Mouse (Mus musculus): ENCODE measurements at regions not wholly inside any gene's neighbourhood (a gene's known extent, or its start where the extent isn't known, plus 50 kb on each side); places are given as distances from the start of the nearest gene placed in this dataset.

- Histone ChIP-seq H3K9me3 (replicated peaks) (no peaks in the 10 kb centered on the region), H3K27me3 (no peaks in the 10 kb centered on the region), H3K9ac (no peak overlapping the region), H3K4me1 (replicated peaks) (no peaks in the 10 kb centered on the region), H3K36me3 (no peaks in the 10 kb centered on the region), H3K4me3 (replicated peaks) (no peak overlapping the region), H3K27ac (no peak overlapping the region), H3K4me2 (peak overlapping the region; percentile 24; the same call in 1 of the 2 replicates)
- ATAC-seq (ENCODE audit: low read depth) (peak; percentile 29; the same call in 1 of the 2 replicates), DNase-seq (peak; percentile 6)
- WGBS (ENCODE audit: insufficient replicate concordance) = 58% methylated on average over 21 of the region's 21 CpGs
Observed at GRCm38 (mm10) chr14:99366281-99366987, 67.9 kb downstream of the Klf5 start.

- 66% methylated on average over 11 of the region's 11 CpGs for WGBS (ENCODE audit: insufficient replicate concordance)
- Histone ChIP-seq H3K27me3 (no peaks in the 10 kb centered on the region), H3K36me3 (no peaks in the 10 kb centered on the region), H3K4me1 (replicated peaks) (no peaks in the 10 kb centered on the region), H3K9me3 (replicated peaks) (no peaks in the 10 kb centered on the region), H3K4me2 (no peak overlapping the region), H3K27ac (no peak overlapping the region), H3K4me3 (replicated peaks) (no peak overlapping the region), H3K9ac (no peak overlapping the region)
- DNase-seq (no peak), ATAC-seq (ENCODE audit: low read depth) (no peak)
Observed at GRCm38 (mm10) chr14:99366996-99367555, 68.6 kb downstream of the Klf5 start.

GRCm38 (mm10) chr14:99369366-99369765, 70.9 kb downstream of the Klf5 start:
- ATAC-seq (ENCODE audit: low read depth) (no peak), DNase-seq (no peak)
- Histone ChIP-seq H3K36me3 (no peaks in the 10 kb centered on the region), H3K27ac (no peak overlapping the region), H3K9ac (no peak overlapping the region), H3K9me3 (replicated peaks) (no peaks in the 10 kb centered on the region), H3K27me3 (no peaks in the 10 kb centered on the region), H3K4me1 (replicated peaks) (no peaks in the 10 kb centered on the region), H3K4me2 (no peak overlapping the region), H3K4me3 (replicated peaks) (no peak overlapping the region)
- 58% methylated on average over 5 of the region's 5 CpGs for WGBS (ENCODE audit: insufficient replicate concordance)

- H3K4me3 ChIP-seq (replicated peaks) = no peak overlapping the region
Observed at GRCm38 (mm10) chr14:99373682-99374081, 75.2 kb downstream of the Klf5 start.

GRCm38 (mm10) chr14:99375040-99375610, 76.6 kb downstream of the Klf5 start:
- H3K4me1 ChIP-seq (replicated peaks) = no peaks in the 10 kb centered on the region
- H3K9ac ChIP-seq = no peak overlapping the region
- no peaks in the 10 kb centered on the region for H3K36me3 ChIP-seq
- WGBS (ENCODE audit: insufficient replicate concordance) = 45% methylated on average over 5 of the region's 5 CpGs
- H3K9me3 ChIP-seq (replicated peaks) = no peaks in the 10 kb centered on the region
- no peak overlapping the region for H3K4me2 ChIP-seq
- no peaks in the 10 kb centered on the region for H3K27me3 ChIP-seq
- no peak overlapping the region for H3K27ac ChIP-seq
- H3K4me3 ChIP-seq (replicated peaks) = no peak overlapping the region
- ATAC-seq (ENCODE audit: low read depth) (no peak), DNase-seq (no peak)

More at GRCm38 (mm10) chr14:99373682-99374081, 75.2 kb downstream of the Klf5 start:
- no peaks in the 10 kb centered on the region for H3K4me1 ChIP-seq (replicated peaks)
- WGBS (ENCODE audit: insufficient replicate concordance) = 71% methylated on average over 4 of the region's 4 CpGs
- ATAC-seq (ENCODE audit: low read depth) (no peak), DNase-seq (no peak)
- no peak overlapping the region for H3K9ac ChIP-seq
- H3K27ac ChIP-seq = no peak overlapping the region
- H3K36me3 ChIP-seq = no peaks in the 10 kb centered on the region
- no peaks in the 10 kb centered on the region for H3K9me3 ChIP-seq (replicated peaks)
- H3K4me2 ChIP-seq = no peak overlapping the region
- H3K27me3 ChIP-seq = no peaks in the 10 kb centered on the region

DNA sequence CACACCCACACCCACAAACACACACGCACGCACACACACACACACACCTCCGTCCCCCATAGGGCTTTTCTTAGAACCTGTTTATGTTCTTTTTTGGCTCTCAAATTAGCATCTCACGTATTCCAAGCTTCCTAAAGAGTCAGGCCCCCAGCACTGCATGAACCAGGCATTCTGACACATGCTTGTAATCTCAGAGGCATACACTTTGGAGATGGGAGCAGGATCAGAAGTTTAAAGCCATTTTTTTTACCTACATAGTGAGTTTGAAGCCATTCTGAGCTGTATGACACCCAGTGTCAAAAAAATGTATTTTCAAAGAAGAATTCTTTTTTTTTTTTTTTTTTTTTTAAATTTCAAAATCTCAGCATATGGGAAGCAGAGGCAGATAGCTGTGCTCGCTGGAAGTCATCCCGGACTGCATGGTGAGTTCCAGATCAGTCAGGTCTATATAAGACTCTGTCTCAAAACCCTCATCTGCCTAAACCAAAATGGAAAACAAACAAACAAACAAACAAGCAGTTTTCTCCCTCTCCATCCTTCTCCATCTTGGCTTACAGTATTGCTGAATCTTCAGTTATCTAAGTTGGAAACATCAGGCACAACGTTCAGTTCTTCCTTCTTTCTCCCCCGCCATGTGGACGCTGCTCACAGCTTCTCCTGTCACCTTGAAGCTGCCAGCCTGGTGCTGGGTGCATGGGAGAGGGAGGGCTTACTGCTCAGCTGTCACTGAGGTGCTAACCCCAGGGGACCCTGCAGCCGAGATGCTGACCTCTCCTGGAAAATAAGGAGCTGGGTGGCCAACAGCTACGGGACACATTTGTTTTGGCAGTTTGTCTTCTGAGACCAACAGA, 78.4 kb downstream of the Klf5 start:
- H3K27ac ChIP-seq = no peak overlapping the region
- H3K4me3 ChIP-seq (replicated peaks) = no peak overlapping the region
- ATAC-seq (ENCODE audit: low read depth) (no peak), DNase-seq (no peak)
- H3K4me2 ChIP-seq = no peak overlapping the region
- H3K27me3 ChIP-seq = no peaks in the 10 kb centered on the region
- 64% methylated on average over 11 of the region's 11 CpGs for WGBS (ENCODE audit: insufficient replicate concordance)
- H3K9me3 ChIP-seq (replicated peaks) = no peaks in the 10 kb centered on the region
- H3K4me1 ChIP-seq (replicated peaks) = no peaks in the 10 kb centered on the region
- no peak overlapping the region for H3K9ac ChIP-seq
- no peaks in the 10 kb centered on the region for H3K36me3 ChIP-seq

DNA sequence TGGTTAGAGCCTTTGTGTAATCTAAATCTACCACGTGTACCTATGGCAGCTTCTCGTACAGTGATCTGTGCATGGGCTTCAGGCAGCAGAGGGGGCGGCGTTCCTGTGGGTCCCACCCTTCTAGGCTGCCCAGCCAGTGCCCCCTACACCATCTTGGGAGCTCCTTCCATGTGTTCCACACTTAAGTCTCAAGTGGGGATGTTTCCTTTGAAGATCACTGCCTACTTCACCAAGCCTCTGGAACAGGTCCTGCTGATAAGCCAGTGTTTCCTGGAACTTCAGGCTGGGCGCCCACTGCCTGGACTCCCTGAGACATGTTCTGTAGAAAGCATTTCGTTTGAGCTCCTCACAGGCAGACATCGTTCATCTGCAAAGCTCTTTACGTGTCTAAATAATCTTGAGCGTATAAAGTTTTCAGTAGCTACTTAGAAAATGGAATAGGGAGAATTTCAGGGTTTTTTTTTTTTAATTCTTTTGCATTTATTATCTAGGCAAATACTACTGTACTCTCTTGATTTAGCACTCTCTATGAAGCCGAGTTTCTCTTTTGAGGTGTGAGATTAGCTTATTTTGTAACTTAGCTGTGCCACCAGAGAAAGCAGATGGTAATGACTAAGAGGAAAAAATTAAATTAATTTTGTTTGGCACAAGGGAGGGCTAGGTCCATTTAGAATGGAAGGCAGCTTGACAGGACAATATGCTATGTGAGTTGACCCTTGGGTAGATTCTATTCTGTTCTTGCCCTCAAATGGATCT, 82.9 kb downstream of the Klf5 start:
- no peak for ATAC-seq (ENCODE audit: low read depth)
- no peak overlapping the region for H3K4me3 ChIP-seq (replicated peaks)
- no peaks in the 10 kb centered on the region for H3K27me3 ChIP-seq
- H3K9me3 ChIP-seq (replicated peaks) = no peaks in the 10 kb centered on the region
- no peak overlapping the region for H3K27ac ChIP-seq
- no peak overlapping the region for H3K4me2 ChIP-seq
- no peak for DNase-seq
- no peaks in the 10 kb centered on the region for H3K36me3 ChIP-seq
- 63% methylated on average over 10 of the region's 10 CpGs for WGBS (ENCODE audit: insufficient replicate concordance)
- no peaks in the 10 kb centered on the region for H3K4me1 ChIP-seq (replicated peaks)
- H3K9ac ChIP-seq = no peak overlapping the region

DNA sequence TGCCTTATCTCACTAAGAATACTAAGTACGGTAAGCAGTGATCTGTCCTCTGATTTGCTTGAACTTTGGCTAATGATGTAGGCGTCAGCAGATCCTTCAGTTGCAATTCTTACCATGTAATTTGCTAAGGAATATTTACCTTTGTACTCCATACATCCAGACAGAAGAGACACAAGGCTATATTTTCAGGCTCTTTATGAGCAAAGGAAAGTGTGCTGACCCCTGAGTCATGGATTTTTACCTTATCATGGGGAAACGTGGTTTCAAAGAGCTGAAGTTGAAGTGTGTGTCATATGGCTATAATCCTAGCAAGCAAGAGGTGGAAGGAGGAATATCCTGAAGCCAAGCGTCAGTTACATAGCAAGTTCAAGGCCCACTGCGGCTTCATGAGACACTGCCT, 83.6 kb downstream of the Klf5 start:
- Histone ChIP-seq H3K4me2 (no peak overlapping the region), H3K9ac (no peak overlapping the region), H3K27me3 (no peaks in the 10 kb centered on the region), H3K4me1 (replicated peaks) (no peaks in the 10 kb centered on the region), H3K36me3 (no peaks in the 10 kb centered on the region), H3K4me3 (replicated peaks) (no peak overlapping the region), H3K27ac (no peak overlapping the region), H3K9me3 (replicated peaks) (no peaks in the 10 kb centered on the region)
- WGBS (ENCODE audit: insufficient replicate concordance) = 63% methylated on average over 5 of the region's 5 CpGs
- ATAC-seq (ENCODE audit: low read depth) (no peak), DNase-seq (no peak)

GRCm38 (mm10) chr14:99383170-99383569, 84.7 kb downstream of the Klf5 start:
- Histone ChIP-seq H3K4me3 (replicated peaks) (no peak overlapping the region), H3K4me1 (replicated peaks) (no peaks in the 10 kb centered on the region), H3K9ac (no peak overlapping the region), H3K27me3 (no peaks in the 10 kb centered on the region), H3K9me3 (replicated peaks) (no peaks in the 10 kb centered on the region), H3K36me3 (no peaks in the 10 kb centered on the region), H3K27ac (no peak overlapping the region), H3K4me2 (no peak overlapping the region)
- ATAC-seq (ENCODE audit: low read depth) (no peak), DNase-seq (no peak)
- WGBS (ENCODE audit: insufficient replicate concordance) = 71% methylated on average over 6 of the region's 6 CpGs

DNA sequence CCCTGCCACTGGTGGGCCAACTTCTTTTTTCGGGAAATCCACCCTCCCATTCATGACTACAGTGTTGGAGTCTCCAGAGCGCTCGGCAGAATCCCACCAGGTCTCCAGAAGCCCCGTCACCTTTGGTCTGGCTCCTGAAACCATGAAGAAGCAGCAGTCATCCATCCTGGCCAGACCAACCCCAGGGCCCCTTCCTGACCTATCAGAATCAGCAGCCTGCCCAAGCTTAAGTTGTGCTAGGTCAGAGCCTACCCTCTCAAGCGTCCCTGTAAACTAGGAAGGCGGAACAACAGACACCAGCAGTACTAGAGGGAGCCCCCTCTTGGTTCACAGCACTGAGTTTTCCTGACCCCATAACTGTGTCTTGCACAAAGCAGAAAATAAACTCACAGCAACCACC, 89.1 kb downstream of the Klf5 start:
- no peaks in the 10 kb centered on the region for H3K27me3 ChIP-seq
- no peaks in the 10 kb centered on the region for H3K4me1 ChIP-seq (replicated peaks)
- no peak overlapping the region for H3K9ac ChIP-seq
- no peaks in the 10 kb centered on the region for H3K9me3 ChIP-seq (replicated peaks)
- H3K4me3 ChIP-seq (replicated peaks) = no peak overlapping the region
- no peak overlapping the region for H3K4me2 ChIP-seq
- H3K27ac ChIP-seq = no peak overlapping the region
- WGBS (ENCODE audit: insufficient replicate concordance) = 70% methylated on average over 6 of the region's 6 CpGs
- ATAC-seq (ENCODE audit: low read depth) (no peak), DNase-seq (no peak)
- no peaks in the 10 kb centered on the region for H3K36me3 ChIP-seq

DNA sequence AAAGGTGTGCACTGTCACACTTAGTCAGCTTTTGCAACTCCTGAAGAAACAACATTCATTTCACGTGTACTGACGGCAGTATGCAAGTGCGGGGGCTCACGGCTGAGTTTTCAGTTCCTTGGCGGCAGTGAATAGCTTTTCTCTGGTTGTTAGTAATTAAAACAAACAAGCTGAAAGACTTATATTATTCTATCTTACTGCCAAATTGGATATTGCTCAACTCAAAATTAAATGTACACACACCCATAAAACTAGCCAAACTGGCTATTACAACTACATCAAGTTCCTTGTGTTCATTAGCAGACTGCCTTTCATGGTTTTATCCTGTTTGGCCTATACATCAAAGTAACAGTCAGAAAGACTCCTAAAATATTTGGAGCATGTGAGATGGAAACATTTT, 90.8 kb downstream of the Klf5 start:
- no peak overlapping the region for H3K4me2 ChIP-seq
- no peaks in the 10 kb centered on the region for H3K27me3 ChIP-seq
- H3K4me1 ChIP-seq (replicated peaks) = no peaks in the 10 kb centered on the region
- ATAC-seq (ENCODE audit: low read depth) = no peak
- H3K27ac ChIP-seq = no peak overlapping the region
- no peak overlapping the region for H3K9ac ChIP-seq
- DNase-seq = no peak
- no peaks in the 10 kb centered on the region for H3K36me3 ChIP-seq
- WGBS (ENCODE audit: insufficient replicate concordance) = 74% methylated on average over 5 of the region's 5 CpGs
- no peaks in the 10 kb centered on the region for H3K9me3 ChIP-seq (replicated peaks)
- no peak overlapping the region for H3K4me3 ChIP-seq (replicated peaks)
